Mouse (Mus musculus): ENCODE data around the gene Anapc10. TPM values are rescaled to one million over a fixed set of nuclear protein-coding genes. Genes with fewer than 3 reads are reported as not detected.
"Not testable (repeated sequence)": the region's sequence is repeated elsewhere in the genome, so short reads cannot be mapped to it uniquely, and the experiment has no call there.

The Anapc10 gene
- total RNA-seq, 2 experiments from 2014 or later = 7.0 to 10.2 TPM

GRCm38 (mm10) chr8:79734304-79734703 lies 22.7 kb downstream of the Anapc10 start:
- DNase-seq (ENCODE audit: low spot score in 2 of 2) = peak; percentile 41 to 43
- TF ChIP-seq CTCF (conservative IDR thresholded peaks at IDR 0.05) = peak; percentile 94

GRCm38 (mm10) chr8:79748171-79748570 lies 36.6 kb downstream of the Anapc10 start:
- no peak for TF ChIP-seq CTCF (conservative IDR thresholded peaks at IDR 0.05)
- H3K4me3 ChIP-seq = no peak overlapping the region
- no peak for DNase-seq (ENCODE audit: low spot score in 2 of 2)
- H3K27ac ChIP-seq = no peak overlapping the region

More at GRCm38 (mm10) chr8:79734304-79734703, 22.7 kb downstream of the Anapc10 start:
- no peak overlapping the region for H3K27ac ChIP-seq
- no peak overlapping the region for H3K4me3 ChIP-seq

- no peak overlapping the region for H3K27ac ChIP-seq
- no peak overlapping the region for H3K4me3 ChIP-seq
- TF ChIP-seq CTCF (conservative IDR thresholded peaks at IDR 0.05) = no peak
- no peak for DNase-seq (ENCODE audit: low spot score in 2 of 2)
Observed at GRCm38 (mm10) chr8:79748591-79748990, 37.0 kb downstream of the Anapc10 start.

- no peak for DNase-seq (ENCODE audit: low spot score in 2 of 2)
- Histone ChIP-seq H3K27ac (no peak overlapping the region), H3K4me3 (no peak overlapping the region)
- no peak for TF ChIP-seq CTCF (conservative IDR thresholded peaks at IDR 0.05)
Observed at GRCm38 (mm10) chr8:79750305-79750704, 38.7 kb downstream of the Anapc10 start.

DNA sequence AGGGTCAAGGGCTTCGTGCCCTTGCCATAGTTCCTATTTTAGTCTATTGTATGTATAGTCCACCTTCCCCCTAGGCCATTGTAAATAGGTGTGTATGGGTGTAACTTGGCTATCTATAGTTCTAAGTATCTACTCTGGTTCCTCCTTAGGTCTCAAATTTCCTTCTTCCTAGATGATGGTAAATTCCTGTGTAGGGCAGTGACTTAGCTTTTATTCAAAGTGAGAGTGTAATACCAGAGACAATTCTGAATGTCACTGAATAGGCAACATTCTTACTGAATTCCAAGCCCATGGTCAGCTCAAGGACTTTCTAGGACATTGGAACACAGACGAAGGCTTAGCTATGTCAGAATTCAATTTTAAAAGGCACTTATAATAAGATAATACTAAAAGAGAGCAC lies 83.3 kb downstream of the Anapc10 start:
- not testable (repeated sequence) for H3K27ac ChIP-seq; H3K4me3 ChIP-seq; DNase-seq (ENCODE audit: low spot score in 2 of 2)

DNA sequence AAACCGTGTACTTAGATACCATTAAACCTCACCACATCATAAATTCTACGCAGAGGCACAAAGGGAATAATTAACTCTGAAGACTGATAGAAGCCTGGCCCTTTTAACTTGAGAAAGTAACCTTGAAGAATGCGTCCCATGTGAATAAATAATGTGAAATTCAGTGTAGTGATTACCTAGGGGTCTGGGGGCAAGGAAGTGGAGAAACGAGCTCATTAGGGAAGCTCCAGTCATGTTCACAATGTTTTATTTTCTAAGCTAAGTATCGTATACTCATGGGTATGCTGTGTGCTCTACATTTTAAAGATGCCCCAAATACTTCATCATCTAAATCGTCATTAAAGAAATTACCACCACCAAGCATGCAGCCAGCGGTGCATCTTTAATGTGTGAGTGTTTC lies 85.1 kb downstream of the Anapc10 start:
- no peak for DNase-seq (ENCODE audit: low spot score in 2 of 2)
- Histone ChIP-seq H3K27ac (no peak overlapping the region), H3K4me3 (no peak overlapping the region)
- no peak for TF ChIP-seq CTCF (conservative IDR thresholded peaks at IDR 0.05)

- no peak for TF ChIP-seq CTCF (conservative IDR thresholded peaks at IDR 0.05)
- H3K27ac ChIP-seq = no peak overlapping the region
- H3K4me3 ChIP-seq = no peak overlapping the region
- DNase-seq (ENCODE audit: low spot score in 2 of 2) = no peak
Observed at GRCm38 (mm10) chr8:79804499-79804898, 92.9 kb downstream of the Anapc10 start.

GRCm38 (mm10) chr8:79806971-79807370 lies 95.4 kb downstream of the Anapc10 start:
- TF ChIP-seq CTCF (conservative IDR thresholded peaks at IDR 0.05) = no peak
- Histone ChIP-seq H3K4me3 (no peak overlapping the region), H3K27ac (no peak overlapping the region)
- no peak for DNase-seq (ENCODE audit: low spot score in 2 of 2)

DNA sequence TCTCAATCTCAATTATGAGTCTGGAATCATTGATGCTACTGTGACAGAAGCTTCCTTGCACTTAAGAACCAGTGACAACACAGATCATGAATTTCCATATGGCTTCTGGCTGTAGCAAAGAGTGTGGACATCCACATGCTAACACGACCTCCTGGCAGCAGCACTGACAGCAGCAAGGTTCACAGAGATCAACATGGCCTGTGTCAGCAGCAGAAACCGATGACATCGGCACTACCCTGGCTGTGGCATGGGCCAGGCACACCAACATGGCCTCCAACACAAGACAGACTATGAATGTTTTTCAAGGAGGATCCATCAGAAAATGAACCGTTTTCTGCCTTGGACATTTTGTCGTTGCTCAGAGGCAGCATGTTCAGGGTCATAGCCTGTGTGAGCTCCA lies 114.9 kb downstream of the Anapc10 start:
- Histone ChIP-seq H3K27ac (no peak overlapping the region), H3K4me3 (no peak overlapping the region)
- no peak for DNase-seq (ENCODE audit: low spot score in 2 of 2)
- TF ChIP-seq CTCF (conservative IDR thresholded peaks at IDR 0.05) = no peak

Other genes starting within 250 kb of the Anapc10 start
- 10 to 100 TPM; 35.4 to 44.1 TPM for gene Otud4, start 72.2 kb upstream of the Anapc10 start, total RNA-seq (2021)
- 10 to 100 TPM; 72.0 to 78.3 TPM for gene Abce1, start 80 bp upstream of the Anapc10 start, total RNA-seq (2021)

All from layer of hippocampus, adult 2 months (tissue).